Mouse (Mus musculus) neural tube, embryonic 15.5 days (tissue): ENCODE results near the gene Crtc1. TPM values are rescaled to one million over a fixed set of nuclear protein-coding genes. Genes with fewer than 3 reads are reported as not detected.

Experiments
- ATAC-seq: fragments of 200-750 bp; cut with Nextera tagmentation; 2 replicates; pipeline ENCODE4 v1.8.0; 2017; ENCODE audit warnings: mild to moderate bottlenecking, moderate TSS enrichment, moderate library complexity; ENCODE audit not compliant: low FRiP score
- H3K27ac ChIP-seq: fragments of 300-500 bp; sonication (generic); replicated peaks from 2 replicates; pipeline ENCODE4 v1.5.1; 2015; ENCODE audit warnings: mild to moderate bottlenecking, inconsistent platforms
- H3K27me3 ChIP-seq: fragments of 300-500 bp; sonication (generic); replicated peaks from 2 replicates; pipeline ENCODE4 v1.6.1; 2015; ENCODE audit warnings: inconsistent platforms
- H3K36me3 ChIP-seq: fragments of 300-500 bp; sonication (generic); 2 replicates; pipeline ENCODE4 v1.6.1; 2015; ENCODE audit warnings: inconsistent platforms
- H3K4me1 ChIP-seq: fragments of 300-500 bp; sonication (generic); 2 replicates; pipeline ENCODE4 v1.6.1; 2015; ENCODE audit warnings: inconsistent platforms
- H3K4me2 ChIP-seq: fragments of 300-500 bp; sonication (generic); 2 replicates; pipeline ENCODE4 v1.6.1; 2015; ENCODE audit warnings: inconsistent platforms, mild to moderate bottlenecking, moderate library complexity
- H3K4me3 ChIP-seq: fragments of 300-500 bp; sonication (generic); replicated peaks from 2 replicates; pipeline ENCODE4 v1.5.1; 2015; ENCODE audit warnings: mild to moderate bottlenecking, inconsistent platforms
- H3K9ac ChIP-seq: fragments of 300-500 bp; sonication (generic); replicated peaks from 2 replicates; pipeline ENCODE4 v1.6.1; 2015; ENCODE audit warnings: mild to moderate bottlenecking, inconsistent platforms
- H3K9me3 ChIP-seq: fragments of 300-500 bp; sonication (generic); replicated peaks from 2 replicates; pipeline ENCODE4 v1.6.1; 2016; ENCODE audit warnings: inconsistent platforms
- WGBS: fragments of 180-500 bp; shearing (Covaris S2); methylation state at CpG from one replicate; pipeline ENCODE4 v1.1.7; 2015; ENCODE audit warnings: mixed read lengths; 5-methylcytosine and 5-hydroxymethylcytosine counted together
- polyA plus RNA-seq: library from polyadenylated mRNA; unstranded; fragments of >200 nt; fragmentation: Nextera tagmentation; extraction: Ambion mirVana; gene quantifications from 2 replicates; pipeline ENCODE4 v1.2.1, GENCODE M21; 2015

The Crtc1 gene
- polyA plus RNA-seq, 1 experiment from 2014 or later, result 45.6 TPM

DNA sequence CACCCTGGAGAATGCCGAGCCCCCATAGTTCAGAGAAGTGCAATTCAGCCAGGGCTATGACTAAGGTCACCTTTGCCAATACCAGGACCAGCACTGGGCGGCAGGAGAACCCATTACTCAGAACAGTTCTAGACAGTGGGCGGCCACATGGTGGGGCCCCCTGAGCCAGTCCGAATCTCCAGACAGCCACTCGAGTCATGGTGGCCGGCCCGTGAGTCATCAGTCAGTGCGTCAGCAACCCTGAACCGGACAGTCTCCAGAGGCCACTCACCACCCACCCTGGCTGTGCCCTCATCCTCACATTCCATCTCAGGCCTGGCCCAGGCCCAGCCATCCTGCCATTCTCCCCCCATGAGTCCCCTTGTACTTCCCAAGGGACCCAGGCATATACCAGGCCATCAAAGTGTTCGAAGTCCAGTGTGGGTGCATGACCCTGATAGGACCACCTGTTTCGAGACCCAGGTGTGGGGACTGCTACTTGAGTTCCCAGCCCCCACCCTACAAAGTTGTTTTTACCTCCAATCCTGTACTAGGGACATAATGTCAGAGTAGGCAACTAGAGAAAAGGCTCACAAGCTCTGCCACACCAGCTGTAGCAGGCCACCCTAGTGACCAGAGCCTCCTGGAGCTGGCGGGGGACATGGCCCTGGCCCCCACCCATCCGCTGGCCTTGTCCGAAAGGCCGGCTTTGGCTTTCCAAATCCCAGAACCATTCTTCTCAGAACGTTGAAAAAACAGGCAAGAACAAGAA is 22.6 kb upstream of the Crtc1 start:
- ATAC-seq, result 0 out of 2 replicates have a peak, but pooled peaks have one; percentile 18
- no peak overlapping the region for H3K27ac ChIP-seq
- H3K9ac ChIP-seq, result peak overlapping the region; percentile 0; the same call in 1 of the 2 replicates
- 91% methylated on average over 16 of the region's 16 CpGs for WGBS
- H3K27me3 ChIP-seq, result no peaks in the 10 kb centered on the region
- H3K9me3 ChIP-seq, result no peaks in the 10 kb centered on the region
- peaks cover 22% of the 10 kb centered on the region for H3K4me1 ChIP-seq
- no peak overlapping the region for H3K4me2 ChIP-seq
- H3K36me3 ChIP-seq, result no peaks in the 10 kb centered on the region
- H3K4me3 ChIP-seq, result no peak overlapping the region

DNA sequence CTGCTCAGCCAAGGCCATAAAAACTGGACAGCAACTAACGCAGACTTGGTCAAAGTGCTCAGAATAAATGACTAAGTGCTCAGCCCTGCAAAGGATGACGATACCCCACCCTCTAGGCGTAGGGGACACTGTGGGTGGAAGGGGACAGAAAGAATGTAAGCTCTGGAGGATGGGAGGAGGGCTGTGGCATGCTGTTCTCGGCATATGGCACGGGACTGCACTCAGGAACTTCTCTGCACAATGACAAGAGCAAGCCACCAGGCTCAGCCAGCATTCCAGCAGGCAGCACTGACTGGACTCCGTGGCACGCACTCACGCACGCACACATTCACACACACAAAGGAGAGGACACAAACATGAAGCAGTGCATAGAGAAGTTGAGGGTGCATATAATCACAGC is 21.2 kb upstream of the Crtc1 start:
- WGBS, result 71% methylated on average over 9 of the region's 9 CpGs
- no peak overlapping the region for H3K27ac ChIP-seq
- H3K9ac ChIP-seq, result no peak overlapping the region
- H3K4me2 ChIP-seq, result no peak overlapping the region
- H3K9me3 ChIP-seq, result no peaks in the 10 kb centered on the region
- no peak overlapping the region for H3K4me3 ChIP-seq
- no peaks in the 10 kb centered on the region for H3K27me3 ChIP-seq
- H3K4me1 ChIP-seq, result peaks cover 15% of the 10 kb centered on the region
- ATAC-seq, result no peak
- no peaks in the 10 kb centered on the region for H3K36me3 ChIP-seq

DNA sequence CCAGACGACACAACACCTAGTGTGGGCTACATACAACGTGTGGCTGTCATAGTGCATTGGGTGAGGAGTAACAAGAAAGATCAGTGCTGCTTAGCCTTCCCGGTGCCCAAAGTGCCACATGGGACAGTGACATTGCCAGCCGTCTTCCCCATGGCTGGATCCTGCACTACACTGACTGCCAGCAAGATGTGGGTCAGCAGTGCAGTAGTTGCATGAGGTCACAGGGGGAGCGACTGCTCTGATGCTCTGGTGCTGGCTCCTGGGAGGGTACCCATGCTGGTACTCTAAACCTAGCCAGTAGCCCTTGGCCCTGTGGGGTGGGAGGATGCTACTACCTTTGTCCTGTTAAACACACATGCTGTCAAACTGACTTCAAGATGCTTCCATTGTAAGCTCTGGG is 20.8 kb upstream of the Crtc1 start:
- Histone ChIP-seq H3K9ac (no peak overlapping the region), H3K27me3 (no peaks in the 10 kb centered on the region), H3K9me3 (no peaks in the 10 kb centered on the region), H3K27ac (no peak overlapping the region), H3K4me3 (no peak overlapping the region), H3K4me2 (no peak overlapping the region), H3K4me1 (peaks cover 15% of the 10 kb centered on the region), H3K36me3 (no peaks in the 10 kb centered on the region)
- WGBS, result 90% methylated on average over 5 of the region's 5 CpGs
- ATAC-seq, result no peak

DNA sequence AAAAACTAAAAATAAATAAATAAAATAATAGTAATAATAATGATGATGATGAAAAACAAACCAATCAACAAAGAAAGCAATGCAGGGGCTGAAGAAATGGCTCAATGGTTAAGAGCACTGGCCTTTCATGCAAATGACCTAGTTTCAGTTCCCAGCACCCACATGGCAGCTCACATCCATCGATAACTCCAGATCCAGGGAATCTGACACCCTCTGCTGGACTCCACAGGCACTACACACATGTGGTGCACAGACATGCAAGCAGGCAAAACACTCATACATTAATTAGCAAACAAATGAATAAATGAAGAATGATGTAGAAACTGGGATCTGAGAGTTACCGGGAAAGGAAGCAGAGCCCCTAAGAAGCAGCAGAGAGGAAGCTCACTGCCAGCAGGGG is 20.3 kb upstream of the Crtc1 start:
- Histone ChIP-seq H3K4me2 (no peak overlapping the region), H3K4me3 (no peak overlapping the region), H3K27me3 (no peaks in the 10 kb centered on the region), H3K27ac (no peak overlapping the region), H3K4me1 (peaks cover 15% of the 10 kb centered on the region), H3K9ac (no peak overlapping the region), H3K9me3 (no peaks in the 10 kb centered on the region), H3K36me3 (no peaks in the 10 kb centered on the region)
- 97% methylated on average over 2 of the region's 2 CpGs for WGBS
- ATAC-seq, result no peak

DNA sequence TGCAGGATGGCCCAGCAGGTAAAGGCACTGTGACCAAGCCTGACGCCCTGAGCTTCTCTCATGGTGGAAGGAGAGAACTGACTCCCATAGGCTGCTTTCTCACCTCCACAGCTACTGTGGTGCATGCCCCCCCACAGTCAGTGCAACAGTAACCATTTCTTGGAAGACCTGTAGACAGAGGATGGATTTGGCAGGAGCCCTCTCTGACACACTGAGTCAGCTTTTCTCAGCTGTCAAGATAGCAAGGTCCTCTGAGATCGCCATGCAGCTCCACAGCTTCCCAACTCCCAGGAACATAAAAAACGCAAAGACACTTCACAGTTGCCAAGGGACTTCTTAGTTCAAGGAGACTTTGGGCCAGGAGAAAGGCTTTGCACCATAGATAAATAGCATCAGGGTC is 19.1 kb upstream of the Crtc1 start:
- Histone ChIP-seq H3K9me3 (no peaks in the 10 kb centered on the region), H3K27ac (no peak overlapping the region), H3K9ac (no peak overlapping the region), H3K27me3 (no peaks in the 10 kb centered on the region), H3K4me3 (no peak overlapping the region), H3K4me1 (peaks cover 11% of the 10 kb centered on the region), H3K4me2 (no peak overlapping the region), H3K36me3 (no peaks in the 10 kb centered on the region)
- 84% methylated on average over 3 of the region's 3 CpGs for WGBS
- ATAC-seq, result no peak

DNA sequence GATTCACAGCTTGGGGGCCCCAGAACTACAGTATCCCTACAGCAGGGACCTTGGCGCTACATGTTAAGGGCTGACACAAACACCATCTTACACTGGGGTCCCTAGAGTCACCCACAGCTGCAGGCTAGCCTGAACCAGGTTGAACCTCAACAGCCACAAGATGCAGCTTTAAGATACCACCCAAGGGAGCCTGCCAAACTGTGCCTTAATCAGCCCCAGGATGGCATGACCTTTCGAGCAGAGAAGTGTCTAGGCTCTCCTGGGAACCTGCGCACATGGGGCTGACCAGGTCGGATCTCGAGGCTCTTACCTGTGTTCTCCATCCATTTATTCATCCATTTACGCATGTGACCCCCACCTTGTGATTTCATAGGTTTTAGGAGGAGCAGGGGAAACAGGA is 18.5 kb upstream of the Crtc1 start:
- Histone ChIP-seq H3K4me2 (no peak overlapping the region), H3K27ac (no peak overlapping the region), H3K4me3 (no peak overlapping the region), H3K27me3 (no peaks in the 10 kb centered on the region), H3K9me3 (no peaks in the 10 kb centered on the region), H3K4me1 (peaks cover 8% of the 10 kb centered on the region; the same call in 1 of the 2 replicates), H3K9ac (no peak overlapping the region), H3K36me3 (no peaks in the 10 kb centered on the region)
- WGBS, result 86% methylated on average over 6 of the region's 6 CpGs
- no peak for ATAC-seq

DNA sequence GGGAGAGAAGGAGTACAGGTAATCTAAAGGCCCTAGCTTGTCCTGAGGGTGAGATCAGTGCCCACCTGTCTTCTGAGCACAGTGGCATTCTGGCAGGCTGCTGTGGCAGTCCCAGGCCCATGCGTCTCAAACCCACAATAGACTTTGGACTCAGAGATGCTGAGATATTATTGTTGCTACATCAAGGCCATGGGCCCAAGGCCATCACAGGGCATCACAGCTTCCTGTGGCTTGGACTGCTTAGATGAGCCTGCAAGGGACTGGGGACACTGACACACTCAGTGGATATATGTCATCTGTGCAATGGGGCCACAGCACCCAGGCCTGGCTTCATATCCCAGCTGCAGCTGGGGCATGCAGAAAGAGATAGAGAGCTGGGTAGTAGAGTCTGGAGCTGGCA is 17.6 kb upstream of the Crtc1 start:
- ATAC-seq, result no peak
- Histone ChIP-seq H3K27me3 (no peaks in the 10 kb centered on the region), H3K27ac (no peak overlapping the region), H3K9me3 (no peaks in the 10 kb centered on the region), H3K4me1 (peaks cover 8% of the 10 kb centered on the region; the same call in 1 of the 2 replicates), H3K4me3 (no peak overlapping the region), H3K36me3 (peaks cover 8% of the 10 kb centered on the region), H3K9ac (no peak overlapping the region), H3K4me2 (no peak overlapping the region)
- 98% methylated on average over 1 of the region's 1 CpGs for WGBS

DNA sequence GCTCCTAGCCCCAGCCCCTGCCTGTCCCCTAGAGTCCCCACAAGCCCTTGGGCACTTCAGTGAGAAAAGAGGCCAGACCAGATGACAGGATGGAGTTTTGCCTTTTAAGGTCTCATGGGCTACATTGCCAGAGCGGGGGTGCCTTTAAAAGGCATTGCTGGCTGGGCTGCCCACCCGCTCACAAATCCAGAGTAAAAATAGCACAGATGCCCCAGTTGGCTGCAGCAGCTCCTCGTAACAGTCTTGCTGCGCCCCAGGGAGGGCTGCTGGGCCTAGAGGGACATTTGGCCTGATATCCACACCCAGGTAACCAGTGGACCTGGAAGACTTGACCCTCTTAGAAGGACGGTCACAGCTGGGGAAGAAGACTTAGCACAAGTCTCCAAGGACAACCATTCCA is 14.5 kb upstream of the Crtc1 start:
- H3K9me3 ChIP-seq, result no peaks in the 10 kb centered on the region
- no peak overlapping the region for H3K27ac ChIP-seq
- H3K4me1 ChIP-seq, result peaks cover 4% of the 10 kb centered on the region
- H3K4me3 ChIP-seq, result no peak overlapping the region
- H3K27me3 ChIP-seq, result no peaks in the 10 kb centered on the region
- no peak for ATAC-seq
- peaks cover 30% of the 10 kb centered on the region for H3K36me3 ChIP-seq
- 88% methylated on average over 5 of the region's 5 CpGs for WGBS
- H3K4me2 ChIP-seq, result no peak overlapping the region
- no peak overlapping the region for H3K9ac ChIP-seq

DNA sequence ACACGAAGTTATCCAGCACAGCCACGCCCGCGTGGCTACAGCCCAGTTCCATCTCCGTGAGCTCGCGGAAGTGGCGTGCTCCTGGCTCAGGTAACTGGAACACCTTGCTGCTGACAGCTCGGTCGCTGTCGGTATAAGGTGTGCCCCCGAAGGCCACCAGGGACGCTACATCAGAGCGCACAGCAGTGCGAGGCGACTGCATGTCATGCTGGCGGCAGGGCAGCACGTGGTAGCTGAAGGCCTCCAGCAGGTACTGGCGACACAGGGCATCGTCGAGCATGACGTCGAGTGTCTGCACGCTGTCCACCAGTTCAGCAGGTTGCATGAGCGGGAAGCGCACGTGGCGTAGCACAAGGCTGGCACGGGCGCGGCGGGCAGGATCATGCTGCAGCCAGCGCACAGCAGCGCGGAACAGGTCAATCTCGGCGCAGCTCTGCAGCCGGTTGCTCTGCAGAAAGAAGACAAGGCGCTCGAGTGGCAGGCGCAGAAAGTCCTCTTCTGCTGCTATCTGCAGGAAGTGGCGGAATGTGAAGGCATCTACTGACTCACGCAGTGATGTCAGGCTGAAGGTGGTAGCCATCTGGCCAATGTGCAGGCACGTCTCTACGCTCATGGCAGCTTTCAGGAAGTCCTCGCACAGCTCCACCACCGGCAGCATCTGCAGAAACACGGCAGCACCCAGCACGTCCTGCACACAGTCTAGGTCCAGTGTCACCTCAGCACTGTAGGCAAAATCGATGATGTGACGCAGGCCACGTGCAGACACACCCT is 13.0 kb upstream of the Crtc1 start:
- no peaks in the 10 kb centered on the region for H3K27me3 ChIP-seq
- H3K27ac ChIP-seq, result no peak overlapping the region
- 65% methylated on average over 52 of the region's 52 CpGs for WGBS
- H3K9me3 ChIP-seq, result no peaks in the 10 kb centered on the region
- H3K4me2 ChIP-seq, result no peak overlapping the region
- ATAC-seq, result no peak
- peaks cover 30% of the 10 kb centered on the region for H3K36me3 ChIP-seq
- peaks cover 15% of the 10 kb centered on the region for H3K4me1 ChIP-seq
- H3K9ac ChIP-seq, result no peak overlapping the region
- no peak overlapping the region for H3K4me3 ChIP-seq

DNA sequence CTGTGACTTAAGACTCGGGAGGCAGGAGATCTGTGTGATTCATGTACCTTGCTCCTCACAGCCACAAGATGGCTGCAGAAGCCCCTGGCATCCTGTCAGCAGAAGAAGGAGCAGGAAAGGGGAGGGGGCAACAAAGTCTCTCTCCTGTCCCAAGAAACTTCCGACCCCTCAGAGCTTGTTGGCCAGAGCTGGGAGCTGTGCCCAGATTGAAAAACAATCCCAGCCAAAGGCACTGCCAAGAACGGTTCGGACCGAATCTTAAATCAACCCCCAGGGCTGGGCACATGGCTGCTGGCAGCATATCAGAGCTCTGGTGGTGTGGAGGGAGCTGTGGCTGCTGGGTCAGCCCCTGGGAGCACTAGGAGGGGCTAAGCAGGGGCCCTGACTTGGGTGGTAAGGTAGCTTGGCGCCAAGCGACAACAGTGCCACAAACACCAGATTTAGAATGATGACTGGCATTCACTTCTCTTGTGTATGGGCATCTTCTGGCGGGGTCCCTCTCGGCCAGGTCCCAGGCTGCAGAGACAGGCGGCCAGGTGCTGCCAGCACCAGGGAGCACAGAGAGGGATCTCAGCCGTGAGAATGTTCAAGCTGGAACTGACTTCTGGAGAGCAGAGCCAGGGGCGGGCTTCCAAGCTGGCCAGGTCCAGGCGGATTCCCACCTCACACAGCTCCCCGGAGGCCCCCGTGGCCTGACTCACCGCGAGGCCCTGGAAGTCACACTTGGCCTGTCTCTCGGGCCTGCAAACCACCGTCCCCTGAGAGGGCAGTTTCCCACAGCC is 8.5 kb upstream of the Crtc1 start:
- Histone ChIP-seq H3K27ac (peak overlapping the region; percentile 68), H3K4me2 (no peak overlapping the region), H3K9ac (no peak overlapping the region)

DNA sequence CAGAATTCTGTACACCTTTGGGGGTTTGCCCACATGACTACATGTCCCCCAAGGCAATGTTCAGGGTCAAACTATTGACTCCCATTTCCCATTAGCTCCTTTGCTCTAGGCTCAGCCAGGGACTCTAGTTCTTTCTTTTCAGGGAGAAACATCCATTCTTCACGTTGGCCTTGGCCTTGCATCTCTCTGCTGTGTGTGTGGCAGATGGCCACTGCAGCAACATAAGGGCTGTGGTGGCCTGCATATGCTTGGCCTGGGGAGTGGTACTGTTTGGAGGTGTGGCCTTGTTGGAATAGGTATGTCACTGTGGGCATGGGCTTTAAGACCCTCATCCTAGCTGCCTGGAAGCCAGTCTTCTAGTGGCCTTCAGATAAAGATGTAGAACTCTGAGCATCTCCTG is 6.6 kb upstream of the Crtc1 start:
- Histone ChIP-seq H3K9me3 (no peaks in the 10 kb centered on the region), H3K9ac (no peak overlapping the region), H3K36me3 (peaks cover 11% of the 10 kb centered on the region; the same call in 1 of the 2 replicates), H3K4me2 (no peak overlapping the region), H3K27me3 (no peaks in the 10 kb centered on the region), H3K27ac (no peak overlapping the region), H3K4me3 (no peak overlapping the region), H3K4me1 (peaks cover 11% of the 10 kb centered on the region)
- 68% methylated on average over 1 of the region's 1 CpGs for WGBS
- ATAC-seq, result no peak

More for the DNA sequence above, 8.5 kb upstream of the Crtc1 start:
- Histone ChIP-seq H3K9me3 (no peaks in the 10 kb centered on the region), H3K4me1 (peaks cover 11% of the 10 kb centered on the region), H3K27me3 (no peaks in the 10 kb centered on the region), H3K4me3 (no peak overlapping the region), H3K36me3 (peaks cover 30% of the 10 kb centered on the region)
- 62% methylated on average over 19 of the region's 19 CpGs for WGBS
- ATAC-seq, result peak; percentile 81
